Mouse (Mus musculus) thymus, postnatal 14 days (tissue): ENCODE data around the gene Pi4ka.
A peak's percentile ranks its signal among the peaks of the same experiment; 100 is the strongest.

ENCODE experiments used
- DNase-seq: peaks from one replicate; pipeline ENCODE4 v3.0.0; 2021

The Pi4ka gene

DNA sequence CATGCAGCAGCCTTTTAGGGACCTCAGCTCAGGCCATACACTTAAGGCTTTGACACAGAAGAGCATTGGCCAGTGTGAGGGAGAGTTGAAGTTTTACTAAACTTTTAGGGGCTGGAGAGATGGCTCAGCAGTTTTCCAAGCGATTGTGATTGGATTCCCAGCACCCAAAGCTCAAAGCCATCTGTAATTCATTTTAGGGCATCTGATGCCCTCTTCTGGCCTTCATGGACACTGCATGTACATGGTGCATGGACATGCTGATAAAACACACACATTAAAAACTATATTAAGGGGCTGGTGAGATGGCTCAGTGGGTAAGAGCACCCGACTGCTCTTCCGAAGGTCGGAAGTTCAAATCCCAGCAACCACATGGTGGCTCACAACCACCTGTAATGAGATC is 135.0 kb downstream of the Pi4ka start:
- peak; percentile 58 for DNase-seq

DNA sequence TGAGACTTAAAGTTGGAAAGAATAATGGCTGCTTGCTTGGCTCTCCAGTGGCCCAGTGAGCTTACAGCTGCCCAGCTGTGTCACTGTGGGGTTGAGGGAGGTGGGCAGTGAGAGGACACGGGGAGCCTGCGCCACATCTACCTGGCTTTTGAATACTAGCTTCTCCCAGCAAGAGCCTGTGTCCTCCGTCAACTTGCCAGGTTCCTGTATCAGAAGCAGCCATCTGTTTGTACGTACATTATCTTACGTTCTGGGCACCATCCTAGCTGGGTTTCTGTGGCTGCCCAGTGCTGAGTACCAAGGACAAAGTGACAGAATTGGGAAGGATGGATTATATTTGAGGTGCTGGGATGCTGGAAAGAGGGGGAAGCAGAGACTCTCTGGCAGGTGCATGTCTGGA is 136.2 kb downstream of the Pi4ka start:
- no peak for DNase-seq

DNA sequence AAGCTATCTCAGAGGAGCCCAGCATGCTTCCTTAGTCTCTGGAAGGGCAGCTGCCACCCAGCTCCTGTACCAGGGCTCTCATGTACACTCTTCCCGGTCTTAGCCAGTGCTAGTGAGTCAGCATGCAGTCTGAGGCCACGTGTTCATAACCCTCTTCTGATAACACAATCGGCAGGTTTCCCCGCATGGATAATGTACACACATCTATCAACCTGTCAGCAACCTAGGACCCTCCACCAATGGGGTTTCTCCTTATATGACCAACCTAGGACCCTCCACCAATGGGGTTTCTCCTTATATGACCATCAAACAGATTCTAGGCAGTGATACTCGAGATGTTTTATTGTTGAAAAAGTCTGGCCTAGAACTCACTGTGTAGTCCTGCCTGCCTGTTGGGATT is 138.2 kb downstream of the Pi4ka start:
- DNase-seq: no peak

DNA sequence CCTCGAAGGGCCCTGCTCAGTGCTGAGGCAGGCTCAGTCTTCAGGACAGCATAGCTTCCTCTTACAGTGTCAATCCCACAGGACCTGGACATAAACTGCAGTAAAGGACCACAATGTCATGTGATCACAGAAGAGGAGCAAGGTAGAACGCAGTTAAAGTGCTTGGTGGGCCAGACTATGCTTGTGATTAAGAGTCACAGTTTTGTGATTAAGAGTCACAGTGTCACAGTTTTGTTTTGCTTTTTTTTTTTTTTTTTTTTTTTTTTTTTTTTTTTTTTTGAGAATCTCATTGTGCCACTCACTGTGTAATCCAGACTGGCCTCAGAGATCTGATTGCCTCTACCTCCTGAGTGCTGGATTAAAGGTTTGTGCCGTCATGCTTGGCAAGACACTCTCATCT is 140.0 kb downstream of the Pi4ka start:
- no peak for DNase-seq

DNA sequence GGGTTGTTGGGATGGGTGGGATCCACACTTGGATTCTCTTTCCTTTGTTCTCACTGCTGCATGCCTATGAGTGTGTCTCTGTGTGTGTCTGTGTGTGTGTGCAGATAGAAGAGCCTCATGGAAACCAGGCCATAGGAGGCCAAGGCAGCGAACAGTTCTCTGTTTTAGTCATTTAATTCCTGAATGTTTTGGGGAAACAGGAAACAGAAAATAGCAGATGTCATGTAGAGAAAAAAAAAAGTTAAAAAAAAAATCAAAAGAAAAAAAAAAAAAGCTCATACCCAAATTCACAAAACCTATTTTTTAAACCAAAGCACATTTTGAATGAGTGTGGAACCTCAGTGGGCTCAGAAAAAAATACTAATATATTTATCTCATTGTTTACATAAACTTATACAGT is 144.8 kb downstream of the Pi4ka start:
- no peak for DNase-seq

DNA sequence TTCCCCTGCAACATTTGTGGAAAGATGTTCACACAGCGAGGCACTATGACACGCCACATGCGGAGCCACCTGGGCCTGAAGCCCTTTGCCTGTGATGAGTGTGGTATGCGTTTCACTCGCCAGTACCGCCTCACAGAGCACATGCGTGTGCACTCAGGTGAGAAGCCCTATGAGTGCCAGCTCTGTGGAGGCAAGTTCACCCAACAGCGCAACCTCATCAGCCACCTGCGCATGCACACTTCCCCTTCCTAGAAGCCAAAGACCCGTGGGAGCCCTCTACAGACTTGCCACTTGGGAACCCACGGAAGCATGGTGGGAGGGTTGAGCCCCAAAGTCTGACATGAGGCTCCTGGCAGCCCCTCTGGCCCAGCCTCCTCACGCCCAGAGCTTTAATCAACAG is 147.2 kb downstream of the Pi4ka start:
- no peak for DNase-seq

DNA sequence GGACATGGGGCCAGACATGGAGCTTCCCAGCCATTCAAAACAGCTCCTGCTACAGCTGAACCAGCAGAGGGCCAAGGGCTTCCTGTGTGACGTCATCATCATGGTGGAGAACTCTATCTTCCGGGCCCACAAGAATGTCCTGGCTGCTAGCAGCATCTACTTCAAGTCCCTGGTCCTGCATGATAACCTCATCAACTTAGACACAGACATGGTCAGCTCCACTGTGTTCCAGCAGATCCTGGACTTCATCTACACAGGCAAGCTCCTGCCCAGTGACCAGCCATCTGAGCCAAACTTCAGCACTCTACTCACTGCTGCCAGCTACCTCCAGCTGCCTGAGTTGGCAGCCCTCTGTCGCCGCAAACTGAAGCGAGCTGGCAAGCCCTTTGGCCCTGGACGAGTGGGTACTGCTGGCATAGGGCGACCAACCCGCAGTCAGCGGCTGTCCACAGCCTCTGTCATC is 148.7 kb downstream of the Pi4ka start:
- DNase-seq: no peak

DNA sequence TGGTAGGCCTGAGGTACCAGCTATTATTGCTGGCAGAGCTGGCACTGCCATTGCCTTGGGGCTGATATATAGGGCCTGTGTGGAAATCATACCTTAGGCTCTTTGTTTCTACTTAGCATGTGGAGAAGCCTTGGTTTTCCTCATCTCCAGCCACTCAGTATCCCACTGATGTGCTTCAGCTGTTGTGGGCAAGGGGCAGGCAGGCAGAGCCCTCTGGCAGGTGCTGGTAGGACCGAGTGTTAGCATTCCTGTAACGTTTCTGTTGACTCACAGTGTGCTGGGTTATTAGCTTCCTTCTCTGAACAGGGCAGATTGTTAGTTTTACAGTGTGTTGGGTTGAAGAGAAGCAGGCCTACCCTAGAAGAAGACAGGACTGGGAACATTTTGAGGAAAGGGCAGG is 150.8 kb downstream of the Pi4ka start:
- DNase-seq: no peak

DNA sequence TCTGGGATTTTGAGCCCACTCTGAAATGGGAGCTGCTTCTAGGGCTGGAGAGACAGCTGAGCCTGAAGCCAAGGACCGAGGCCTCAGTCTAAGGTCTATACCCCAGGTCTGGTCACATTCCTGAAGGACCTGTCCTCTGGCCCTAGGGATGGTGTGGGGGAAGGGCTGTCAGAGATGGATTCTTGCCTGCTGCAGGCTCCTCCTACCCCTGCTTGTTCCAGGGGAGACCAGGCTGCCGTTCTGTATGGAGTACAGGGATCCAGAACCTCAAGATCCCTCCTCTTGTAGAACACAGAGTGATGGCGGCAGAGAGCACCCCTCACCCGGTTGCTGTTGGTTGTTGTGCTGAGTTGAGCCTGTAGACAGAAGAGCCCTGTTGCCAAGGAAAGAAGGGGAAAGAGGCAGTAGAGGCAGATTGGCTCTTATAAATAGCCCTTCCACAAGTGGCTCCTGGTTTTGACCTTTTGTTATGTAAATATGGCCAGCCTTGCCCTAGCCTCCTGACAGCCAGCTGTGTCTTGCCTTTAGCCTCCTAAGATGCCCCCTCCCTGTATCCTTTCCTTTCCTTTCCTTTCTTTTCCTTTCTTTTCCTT is 152.0 kb downstream of the Pi4ka start:
- no peak for DNase-seq

DNA sequence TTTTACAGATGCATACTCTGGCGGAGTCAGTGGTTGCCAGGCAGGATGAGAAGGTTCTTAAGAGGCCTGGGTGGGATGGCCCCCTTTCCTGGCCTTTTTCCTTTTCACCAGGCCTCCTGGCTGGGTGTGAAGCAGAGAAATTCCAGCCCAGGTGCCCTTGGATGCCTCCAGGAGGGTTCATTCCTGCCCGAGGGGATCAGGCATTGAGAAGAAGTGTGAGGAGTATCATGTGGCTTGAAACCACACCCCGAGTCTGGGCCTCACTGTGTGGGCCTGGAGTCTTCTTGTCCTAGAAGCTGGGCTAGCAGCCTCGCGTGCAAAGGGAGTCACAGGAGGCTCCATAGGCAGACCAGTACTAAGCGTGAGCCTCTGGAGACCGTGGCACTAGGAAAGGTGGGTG is 153.3 kb downstream of the Pi4ka start:
- DNase-seq: no peak

DNA sequence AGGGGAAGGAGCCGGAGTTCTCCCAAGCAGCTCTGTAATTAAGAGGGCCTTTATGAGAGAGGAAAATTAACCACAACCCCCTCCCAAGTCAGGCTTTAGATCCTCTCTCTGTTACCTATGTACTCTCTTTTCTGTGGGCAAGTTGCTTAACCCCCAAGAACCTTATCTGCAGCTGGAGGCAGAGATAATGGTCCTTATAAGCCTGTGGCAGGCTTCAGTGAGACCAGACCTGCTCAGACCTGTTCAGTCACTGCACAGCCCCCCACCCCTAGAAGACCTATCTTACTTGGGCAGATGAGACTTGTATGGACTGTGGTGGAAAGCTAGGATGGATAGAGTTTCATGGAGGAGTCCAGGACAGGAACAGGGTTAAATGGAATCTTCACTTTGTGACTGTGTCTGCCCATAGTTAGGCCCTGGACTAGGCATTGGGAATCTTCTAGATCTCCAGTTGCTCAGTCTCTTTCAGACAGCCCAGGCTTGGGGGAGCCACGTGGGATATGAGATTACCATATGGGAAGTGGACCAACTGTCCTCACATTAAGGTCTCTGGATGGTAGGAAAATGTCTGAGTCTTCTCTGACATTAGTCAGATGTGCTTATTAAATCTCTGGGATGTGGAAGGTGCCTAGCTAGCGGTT is 153.9 kb downstream of the Pi4ka start:
- no peak for DNase-seq

DNA sequence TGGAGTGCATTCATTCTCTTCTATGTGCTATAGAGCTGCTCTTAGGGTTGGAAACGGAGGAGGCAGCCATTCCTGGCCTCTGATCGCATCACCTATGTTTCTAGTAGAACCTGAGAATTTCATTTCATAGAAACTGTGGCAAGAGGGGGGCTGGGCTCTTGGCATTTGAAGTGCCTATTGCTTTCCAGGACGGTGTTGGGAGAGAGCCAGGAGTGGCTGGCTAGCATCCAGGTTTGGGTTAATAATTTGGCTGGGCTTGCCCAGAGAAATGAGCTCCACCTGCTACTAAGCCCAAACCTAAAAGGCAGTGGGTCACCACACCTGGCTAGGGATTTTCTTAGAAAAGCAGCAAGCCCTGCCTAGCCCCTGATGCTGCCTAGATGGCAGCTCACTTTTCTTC is 154.6 kb downstream of the Pi4ka start:
- DNase-seq: no peak

DNA sequence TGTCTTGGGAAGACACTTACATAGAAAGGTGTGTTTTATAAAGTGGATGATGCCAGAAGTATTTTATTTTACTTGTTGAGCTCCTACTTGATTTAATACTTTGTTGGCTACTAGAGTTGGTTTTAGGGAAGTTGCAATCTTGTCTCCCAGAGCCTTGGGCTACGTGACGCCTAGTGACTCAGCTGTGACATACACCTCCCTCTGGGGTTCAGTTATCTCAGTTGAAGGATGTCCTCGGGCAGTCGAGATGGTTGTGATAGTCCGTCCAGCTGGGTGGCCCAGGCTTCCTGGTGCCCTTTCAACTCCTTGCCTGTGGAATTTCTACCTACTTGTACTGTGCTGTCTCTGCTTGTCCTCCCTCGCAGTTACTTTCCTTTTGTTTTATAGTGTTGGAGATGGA is 157.0 kb downstream of the Pi4ka start:
- DNase-seq: no peak

DNA sequence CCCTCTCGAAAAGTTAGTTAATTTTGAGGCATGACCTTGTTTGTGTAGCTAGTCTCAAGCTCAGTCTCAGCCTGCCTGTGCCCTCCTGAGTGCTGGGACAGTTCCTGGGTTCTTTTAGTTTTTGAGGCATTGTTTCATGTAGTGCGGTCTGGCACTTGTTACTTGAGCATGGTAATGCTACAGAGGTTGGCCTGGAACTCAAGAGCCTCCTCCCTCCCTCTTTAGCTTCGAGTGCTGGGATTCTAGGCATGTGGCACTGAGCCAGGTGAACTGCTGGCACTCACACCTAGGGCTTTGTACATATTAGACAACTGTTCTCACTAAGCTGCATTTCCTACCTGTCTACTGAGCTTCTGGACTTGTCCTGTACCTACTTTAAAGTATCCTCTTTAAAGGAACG is 158.4 kb downstream of the Pi4ka start:
- DNase-seq: no peak

DNA sequence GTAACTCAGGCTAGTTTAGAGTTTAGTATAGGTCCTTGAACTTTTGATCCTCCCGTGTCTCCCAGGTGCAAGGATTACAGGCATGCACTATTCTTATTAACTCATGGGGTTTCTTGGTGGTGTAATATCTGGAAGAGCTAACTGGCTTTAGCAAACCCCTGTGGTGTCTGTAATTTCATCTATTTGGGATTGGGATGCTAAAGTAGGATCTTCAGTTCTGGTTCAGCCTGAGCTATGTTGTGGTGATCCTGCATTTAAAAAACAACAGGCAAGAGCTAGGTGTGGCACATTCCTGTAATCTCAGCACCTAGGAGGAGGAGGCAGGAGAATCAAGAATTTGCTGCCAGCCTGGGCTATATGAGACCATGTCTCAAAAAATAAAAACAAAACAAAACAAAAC is 161.1 kb downstream of the Pi4ka start:
- no peak for DNase-seq

DNA sequence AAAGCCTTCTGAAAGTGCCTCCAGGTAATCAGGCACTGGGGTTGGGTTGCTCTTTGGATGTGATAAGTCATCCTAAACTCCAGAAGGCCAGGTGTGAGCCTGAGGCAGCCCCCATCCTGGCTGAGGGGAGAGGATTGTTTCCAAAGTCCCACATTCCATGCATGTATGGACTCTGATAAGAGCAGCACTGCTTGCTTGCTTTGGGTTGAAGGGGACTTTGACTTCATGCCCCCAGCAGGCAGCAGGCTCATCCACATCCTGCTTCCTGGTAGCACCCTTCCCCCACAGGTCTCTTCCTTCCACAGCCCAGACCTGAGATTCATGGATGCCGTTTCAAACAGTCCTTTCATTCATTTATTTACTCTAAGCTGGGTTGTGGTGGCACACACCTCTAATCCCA is 162.4 kb downstream of the Pi4ka start:
- no peak for DNase-seq

DNA sequence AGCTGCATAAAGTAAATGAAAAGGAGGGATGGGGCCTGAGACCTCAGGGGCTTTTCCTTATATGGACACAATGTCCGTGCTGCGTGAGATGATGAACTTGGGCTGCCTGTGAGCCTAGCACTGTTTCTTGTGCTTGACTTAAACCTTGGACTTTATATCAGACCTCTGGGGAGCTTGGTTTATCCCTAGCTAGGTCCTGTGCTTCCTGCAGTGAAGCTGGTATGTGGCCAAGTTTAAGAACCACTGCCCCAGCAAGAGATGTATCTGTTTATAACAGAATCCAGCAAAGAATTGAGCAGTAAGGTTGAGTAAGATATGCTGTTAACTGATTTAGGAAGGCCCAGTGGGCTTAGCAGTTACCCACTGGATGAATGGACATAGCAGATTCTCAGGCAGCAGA is 166.7 kb downstream of the Pi4ka start:
- no peak for DNase-seq

DNA sequence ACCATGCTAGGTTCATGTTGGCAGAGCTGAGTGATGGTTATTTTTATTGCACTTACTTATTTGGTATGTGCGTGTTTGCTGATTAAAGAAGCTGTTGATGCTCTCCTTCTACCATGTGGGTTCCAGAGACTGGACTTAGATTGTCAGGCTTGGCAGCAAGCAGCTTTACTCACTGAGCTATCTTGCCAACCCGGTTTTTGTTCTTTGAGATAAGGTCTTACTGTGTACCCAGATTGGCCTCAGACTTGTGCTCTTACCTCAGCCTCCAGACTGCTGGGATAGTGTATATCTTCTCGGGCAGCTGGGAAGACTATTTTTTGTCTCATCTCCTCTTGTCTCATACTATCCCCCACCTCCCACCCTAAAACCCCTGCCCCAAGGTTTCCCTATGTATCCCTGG is 168.5 kb downstream of the Pi4ka start:
- DNase-seq: no peak

DNA sequence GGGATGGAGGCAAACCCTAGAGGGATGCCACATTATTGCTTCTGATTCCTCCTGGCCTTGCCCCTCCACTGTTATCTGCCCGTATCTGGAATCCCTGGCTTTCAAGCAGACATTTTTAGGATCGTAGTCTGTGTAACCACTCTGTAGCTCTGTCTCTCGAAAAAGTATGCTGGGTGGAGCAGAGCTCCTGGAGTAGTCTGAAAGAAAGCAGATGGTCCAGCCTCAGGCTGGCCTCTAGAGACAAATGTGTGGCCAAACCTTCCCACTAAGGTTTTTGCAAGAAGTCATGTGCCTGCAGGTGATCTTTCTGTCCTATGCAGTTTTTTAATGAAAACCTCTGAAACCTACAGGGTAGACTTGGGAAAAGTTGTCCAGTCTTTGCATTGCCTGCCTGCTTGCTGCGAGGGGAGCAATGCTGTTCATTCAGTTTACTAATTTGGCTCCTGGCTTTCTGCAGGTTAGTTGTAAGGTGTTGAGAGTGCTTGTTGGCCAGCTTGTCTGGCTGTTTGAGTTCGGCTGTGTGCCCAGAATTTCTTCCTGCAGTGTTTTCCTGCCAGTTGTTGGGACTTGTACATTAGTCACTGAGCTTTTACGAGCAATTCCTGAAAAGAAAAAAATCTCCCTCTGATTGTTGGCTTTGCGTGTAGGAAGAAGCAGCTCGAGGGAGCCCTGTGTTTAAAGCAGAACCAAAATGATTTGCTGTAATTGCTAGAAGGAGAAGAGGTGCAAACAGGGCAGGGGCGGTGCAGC is 171.0 kb downstream of the Pi4ka start:
- DNase-seq: no peak

DNA sequence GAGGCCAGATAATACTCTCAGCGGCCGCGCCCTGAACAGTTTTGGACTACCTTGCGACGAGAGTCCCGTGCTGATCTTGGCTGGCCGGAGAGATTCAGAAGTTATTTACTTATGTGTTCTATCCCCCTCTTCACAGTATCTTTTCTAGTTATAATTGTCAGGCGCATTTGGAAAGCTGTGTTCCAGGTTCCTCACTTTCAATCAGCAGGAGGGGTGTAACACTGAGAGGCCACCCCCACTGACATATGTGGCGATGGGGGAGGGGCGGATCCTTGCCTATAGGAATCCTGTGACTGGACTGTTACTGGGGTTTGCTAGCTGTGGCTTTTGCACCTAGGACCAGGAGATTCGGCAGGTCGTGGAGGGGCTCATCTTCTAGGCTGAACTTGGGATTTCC is 171.6 kb downstream of the Pi4ka start:
- DNase-seq: peak; percentile 53

DNA sequence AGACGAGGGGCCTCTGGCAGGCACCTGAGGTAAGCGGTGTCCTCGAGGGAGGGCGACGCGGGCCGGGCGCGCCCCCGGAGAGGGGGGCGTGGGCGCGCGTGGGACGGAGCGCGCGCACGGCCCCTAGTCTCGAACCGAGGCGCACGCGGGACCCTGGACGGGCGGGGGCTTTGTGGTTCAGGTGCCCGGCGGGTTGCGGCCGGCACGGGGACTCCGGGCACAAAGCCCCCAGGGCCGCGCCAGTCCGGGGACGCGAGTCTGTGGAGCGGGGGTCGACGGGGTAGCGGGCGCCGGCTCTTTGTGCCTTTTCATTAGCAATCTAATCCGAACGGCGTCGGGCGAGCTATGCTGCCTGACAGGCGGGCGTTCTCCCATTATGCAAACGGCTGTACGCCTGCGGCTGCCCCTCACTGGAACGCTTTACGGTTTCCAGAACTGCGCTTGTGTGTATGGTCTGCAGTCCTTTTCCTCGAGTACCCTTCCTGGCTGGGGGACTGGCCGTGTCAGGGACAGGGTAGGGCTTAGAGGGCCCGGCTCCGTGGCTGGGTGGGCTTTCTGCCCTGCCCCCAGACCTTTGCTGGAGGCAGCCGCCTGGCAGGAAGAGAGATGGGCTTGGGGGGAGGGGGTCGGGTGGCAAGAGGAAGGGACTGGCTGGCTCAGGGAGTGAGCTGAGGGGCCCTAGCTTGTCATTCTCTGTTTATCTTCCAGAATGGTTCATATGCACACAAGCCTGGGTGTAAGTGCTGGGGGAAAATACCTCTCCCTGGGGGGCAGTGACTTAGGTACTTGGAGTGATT is 172.2 kb downstream of the Pi4ka start:
- peak; percentile 74 for DNase-seq

DNA sequence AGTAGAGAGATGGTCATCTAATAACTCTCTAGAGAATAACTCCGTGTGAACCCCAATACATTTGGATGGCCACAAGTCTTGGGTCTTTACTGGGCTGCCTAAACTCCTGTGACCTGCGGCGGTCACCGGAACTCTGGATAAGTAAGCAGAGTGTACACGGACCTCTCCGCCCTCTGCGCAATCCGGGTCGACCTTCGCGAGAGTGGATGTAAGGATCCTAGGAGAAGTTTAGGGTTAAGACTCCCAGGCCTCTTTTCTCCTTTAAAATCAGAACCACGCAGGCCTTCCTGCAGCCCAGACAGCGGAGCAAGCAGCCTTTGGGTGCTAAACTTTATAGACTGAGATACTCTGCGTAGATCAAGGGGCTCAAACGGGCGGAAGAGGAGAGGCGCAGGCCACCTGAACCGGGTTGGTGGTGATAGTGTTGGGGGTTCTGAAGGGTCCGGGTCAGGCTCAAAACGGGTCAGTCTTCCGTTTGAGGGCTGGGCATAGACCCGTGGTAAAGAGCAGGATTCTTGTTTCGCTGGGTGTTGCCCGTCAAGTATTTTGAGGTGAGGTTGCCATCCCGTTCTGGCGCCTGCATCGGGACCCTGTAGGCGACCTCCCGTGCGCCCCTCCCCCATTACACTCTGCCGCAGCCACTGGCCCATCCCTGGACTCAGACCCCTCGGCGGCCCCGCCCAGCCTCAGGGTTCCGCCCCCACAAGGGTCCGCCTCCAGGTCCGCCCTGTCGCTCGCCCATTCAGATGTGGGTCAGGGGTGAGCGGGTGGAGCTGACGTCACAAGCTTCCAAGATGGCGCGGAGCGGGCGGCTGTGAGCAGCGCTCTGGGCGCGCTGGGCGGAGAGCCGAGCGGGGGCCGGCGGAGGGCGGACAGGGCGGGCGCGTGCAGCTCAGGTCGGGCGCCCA is 173.1 kb downstream of the Pi4ka start, which contains the start of gene Hic2:
Hic2 (plus strand) TSS at position 779 of the 908 bp plus-strand sequence.
- peak; percentile 93 for DNase-seq
